Mouse (Mus musculus): ENCODE measurements at regions not wholly inside any gene's neighbourhood (a gene's known extent, or its start where the extent isn't known, plus 50 kb on each side); places are given as distances from the start of the nearest gene placed in this dataset.

- Histone ChIP-seq H3K4me1 (replicated peaks; ENCODE audit: control insufficient read depth, insufficient read depth, low read length) (no peaks in the 10 kb centered on the region), H3K27ac (ENCODE audit: low read depth, low read length) (no peak overlapping the region), H3K36me3 (ENCODE audit: control insufficient read depth, insufficient read depth) (no peaks in the 10 kb centered on the region), H3K9ac (ENCODE audit: low read depth, low read length) (no peak overlapping the region), H3K4me3 (ENCODE audit: low read depth, low read length) (no peak overlapping the region), H3K9me3 (ENCODE audit: control insufficient read depth) (no peaks in the 10 kb centered on the region), H3K27me3 (replicated peaks; ENCODE audit: control insufficient read depth, insufficient read depth, low read length) (no peaks in the 10 kb centered on the region), H3K4me2 (replicated peaks; ENCODE audit: low read depth) (no peak overlapping the region)
- 52% methylated on average over 3 of the region's 3 CpGs for WGBS
- TF ChIP-seq CTCF (IDR thresholded peaks at IDR 0.05; ENCODE audit: low read depth), result no peak
- ATAC-seq, result no peak
These were observed 59.3 kb downstream of the Trap1a start for GRCm38 (mm10) chrX:139392777-139393176.

GRCm38 (mm10) chrX:139416701-139417100 lies 63.5 kb upstream of the D330045A20Rik start:
- Histone ChIP-seq H3K9ac (ENCODE audit: low read depth, low read length) (no peak overlapping the region), H3K4me1 (replicated peaks; ENCODE audit: control insufficient read depth, insufficient read depth, low read length) (no peaks in the 10 kb centered on the region), H3K27me3 (replicated peaks; ENCODE audit: control insufficient read depth, insufficient read depth, low read length) (no peaks in the 10 kb centered on the region), H3K9me3 (ENCODE audit: control insufficient read depth) (no peaks in the 10 kb centered on the region), H3K36me3 (ENCODE audit: control insufficient read depth, insufficient read depth) (no peaks in the 10 kb centered on the region), H3K4me2 (replicated peaks; ENCODE audit: low read depth) (no peak overlapping the region), H3K27ac (ENCODE audit: low read depth, low read length) (no peak overlapping the region), H3K4me3 (ENCODE audit: low read depth, low read length) (no peak overlapping the region)
- TF ChIP-seq CTCF (IDR thresholded peaks at IDR 0.05; ENCODE audit: low read depth), result peak; percentile 80
- 54% methylated on average over 6 of the region's 6 CpGs for WGBS
- ATAC-seq, result no peak

GRCm38 (mm10) chrX:139419867-139420266 lies 60.3 kb upstream of the D330045A20Rik start:
- Histone ChIP-seq H3K27me3 (replicated peaks; ENCODE audit: control insufficient read depth, insufficient read depth, low read length) (no peaks in the 10 kb centered on the region), H3K4me1 (replicated peaks; ENCODE audit: control insufficient read depth, insufficient read depth, low read length) (no peaks in the 10 kb centered on the region), H3K4me2 (replicated peaks; ENCODE audit: low read depth) (no peak overlapping the region), H3K36me3 (ENCODE audit: control insufficient read depth, insufficient read depth) (no peaks in the 10 kb centered on the region), H3K27ac (ENCODE audit: low read depth, low read length) (no peak overlapping the region), H3K4me3 (ENCODE audit: low read depth, low read length) (no peak overlapping the region), H3K9me3 (ENCODE audit: control insufficient read depth) (no peaks in the 10 kb centered on the region), H3K9ac (ENCODE audit: low read depth, low read length) (no peak overlapping the region)
- WGBS, result 87% methylated on average over 6 of the region's 6 CpGs
- no peak for TF ChIP-seq CTCF (IDR thresholded peaks at IDR 0.05; ENCODE audit: low read depth)
- no peak for ATAC-seq

- Histone ChIP-seq H3K27me3 (replicated peaks; ENCODE audit: control insufficient read depth, insufficient read depth, low read length) (no peaks in the 10 kb centered on the region), H3K9ac (ENCODE audit: low read depth, low read length) (no peak overlapping the region), H3K4me1 (replicated peaks; ENCODE audit: control insufficient read depth, insufficient read depth, low read length) (no peaks in the 10 kb centered on the region), H3K9me3 (ENCODE audit: control insufficient read depth) (no peaks in the 10 kb centered on the region), H3K36me3 (ENCODE audit: control insufficient read depth, insufficient read depth) (no peaks in the 10 kb centered on the region), H3K4me2 (replicated peaks; ENCODE audit: low read depth) (no peak overlapping the region), H3K4me3 (ENCODE audit: low read depth, low read length) (no peak overlapping the region), H3K27ac (ENCODE audit: low read depth, low read length) (no peak overlapping the region)
- WGBS, result 94% methylated on average over 1 of the region's 1 CpGs
- TF ChIP-seq CTCF (IDR thresholded peaks at IDR 0.05; ENCODE audit: low read depth), result peak; percentile 70
- no peak for ATAC-seq
These were observed 55.9 kb upstream of the D330045A20Rik start for GRCm38 (mm10) chrX:139424307-139424706.

Measured in intestine, postnatal 0 days (tissue).